Mouse (Mus musculus): ENCODE results near the gene Dcun1d2.

The Dcun1d2 gene

DNA sequence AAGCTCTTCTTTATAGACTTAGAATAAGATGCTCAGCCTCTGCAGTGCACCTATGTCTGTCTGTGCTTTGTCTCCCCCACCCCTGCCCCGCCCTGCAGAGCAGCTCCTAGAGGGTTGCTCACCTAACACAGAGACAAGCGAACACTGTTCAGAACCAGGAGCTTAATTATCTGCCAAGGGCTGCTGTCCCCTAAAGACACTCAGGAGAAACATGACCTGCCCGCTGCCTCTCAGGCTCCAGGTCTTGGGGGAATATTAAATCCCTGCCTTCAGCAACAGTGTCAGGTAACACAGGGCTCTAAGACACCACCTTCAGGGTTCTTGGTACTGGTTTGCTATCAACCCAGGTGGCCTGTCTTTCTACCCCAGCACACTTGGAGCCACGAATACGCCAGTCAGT lies 34.5 kb downstream of the Dcun1d2 start:
- no peak for DNase-seq

DNA sequence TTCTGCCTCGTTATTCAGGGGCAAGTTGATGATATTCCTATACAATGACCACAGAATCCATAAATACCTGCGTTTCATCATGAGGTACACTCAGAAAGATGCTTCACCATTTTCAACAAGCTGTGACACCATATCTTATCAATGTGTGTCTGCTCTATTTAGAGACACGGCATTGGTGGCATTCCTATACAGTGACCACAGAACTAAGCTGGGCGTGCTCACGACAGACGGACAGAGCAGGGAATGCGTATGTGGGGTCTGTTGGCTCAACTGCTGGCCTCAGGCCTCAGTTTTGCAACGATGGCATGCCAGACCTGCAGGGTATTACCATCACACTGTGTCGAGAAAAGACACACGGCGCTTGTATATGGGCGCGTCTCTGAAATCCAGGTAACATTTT lies 35.1 kb downstream of the Dcun1d2 start:
- DNase-seq, result no peak

DNA sequence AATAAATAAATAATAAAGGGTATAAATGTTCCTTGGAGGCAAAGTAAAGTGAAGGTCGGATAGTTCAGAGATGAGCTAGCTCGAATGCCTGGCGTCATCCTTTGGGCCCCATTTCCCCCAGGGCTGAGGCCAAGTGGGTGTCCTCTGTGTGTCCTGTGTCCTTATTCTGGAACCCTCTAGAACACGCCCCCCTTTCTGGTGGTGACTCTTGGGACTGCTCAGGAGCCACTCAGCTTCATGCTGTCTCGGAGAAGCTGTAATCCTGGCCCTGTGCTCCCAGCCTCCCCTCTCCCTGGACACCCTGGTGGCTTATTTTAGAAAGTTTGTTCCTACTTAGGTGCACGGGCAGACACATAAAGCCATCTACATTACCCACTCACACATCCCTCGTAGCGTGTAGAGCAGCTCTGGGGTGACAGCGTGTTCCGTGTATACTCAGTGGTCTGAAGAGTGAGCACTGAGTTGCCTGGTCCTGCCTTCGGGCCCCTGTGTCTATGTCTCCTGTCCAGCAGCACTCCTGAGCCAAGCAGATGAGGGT lies 43.5 kb downstream of the Dcun1d2 start:
- DNase-seq, result no peak

DNA sequence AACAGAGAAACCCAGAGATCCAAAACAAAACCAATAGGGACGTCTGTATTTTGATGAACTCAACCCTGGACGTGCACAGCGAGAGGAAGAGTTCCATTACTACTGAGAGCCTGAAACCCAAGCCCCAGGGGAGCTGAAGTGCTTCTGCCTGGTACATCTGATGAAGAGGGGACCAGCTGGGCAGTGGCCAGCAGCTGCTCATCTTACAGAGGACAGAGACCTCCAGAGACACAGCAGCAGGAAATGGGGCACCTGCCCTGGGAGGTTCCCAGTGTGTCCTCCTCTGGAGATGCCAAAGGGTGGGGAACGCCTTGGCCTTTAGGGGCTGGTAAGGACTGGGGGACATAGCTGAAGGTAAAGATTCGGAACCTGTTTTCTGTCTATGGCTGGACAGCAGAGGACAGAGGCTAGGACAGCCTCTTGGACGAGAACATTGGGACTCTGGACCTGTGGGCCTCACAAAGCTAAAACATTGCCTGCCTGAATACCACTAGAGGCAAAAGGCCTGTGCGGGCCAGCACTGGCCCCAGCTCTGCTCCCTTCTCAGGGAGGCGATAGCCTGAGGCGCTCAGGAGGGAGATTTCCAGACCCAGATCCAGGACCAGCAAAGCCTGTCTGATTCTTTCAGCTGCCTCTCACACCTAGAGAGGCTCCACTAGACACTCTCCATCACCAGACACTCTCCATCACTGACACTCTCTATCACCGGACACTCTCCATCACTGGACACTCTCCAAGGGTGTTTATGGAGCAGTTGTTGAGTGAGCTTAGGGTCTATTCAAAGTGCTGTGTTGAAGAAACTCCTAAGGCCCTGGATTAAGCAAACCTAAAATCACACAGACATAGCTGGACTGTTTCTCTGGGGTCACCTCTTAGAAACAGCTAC lies 44.7 kb downstream of the Dcun1d2 start:
- DNase-seq, result no peak

DNA sequence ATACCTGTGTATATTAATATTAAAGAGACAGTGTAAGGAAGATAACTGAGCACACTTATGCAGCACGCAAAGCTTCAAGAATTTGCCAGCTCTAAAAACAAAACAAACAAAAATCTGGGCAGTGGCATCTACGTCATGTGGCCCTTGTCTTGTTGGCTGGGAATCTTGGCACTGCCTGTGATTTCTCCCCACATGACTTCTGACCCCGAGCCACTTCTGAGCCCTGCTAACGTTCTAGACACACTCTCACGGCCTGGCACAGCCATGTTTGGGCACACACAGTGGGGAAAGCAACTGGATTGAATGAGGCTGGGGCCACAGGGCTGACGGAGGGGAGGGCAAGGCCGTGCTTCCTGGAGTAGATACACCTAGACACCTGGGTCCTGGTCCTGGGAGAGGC lies 47.2 kb downstream of the Dcun1d2 start:
- DNase-seq, result no peak

DNA sequence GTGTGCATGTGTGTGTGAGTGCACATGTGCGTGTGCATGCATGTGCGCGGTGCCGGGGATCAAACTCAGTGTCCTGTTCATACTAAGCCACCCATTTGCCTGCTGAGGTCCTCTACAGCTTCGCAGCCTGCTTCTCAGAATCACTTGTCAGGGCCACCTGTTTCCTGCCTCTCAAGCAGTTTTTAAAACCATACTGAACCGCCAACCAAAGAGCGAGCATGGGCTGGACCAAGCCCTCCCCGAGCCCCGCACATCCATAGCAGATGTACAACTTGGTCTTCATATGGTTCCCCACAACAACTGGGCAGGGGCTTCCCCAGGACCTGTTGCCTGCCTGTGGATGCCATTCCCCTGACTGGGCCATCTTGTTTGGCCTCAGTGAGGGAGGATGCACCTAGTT lies 47.9 kb downstream of the Dcun1d2 start:
- no peak for DNase-seq

DNA sequence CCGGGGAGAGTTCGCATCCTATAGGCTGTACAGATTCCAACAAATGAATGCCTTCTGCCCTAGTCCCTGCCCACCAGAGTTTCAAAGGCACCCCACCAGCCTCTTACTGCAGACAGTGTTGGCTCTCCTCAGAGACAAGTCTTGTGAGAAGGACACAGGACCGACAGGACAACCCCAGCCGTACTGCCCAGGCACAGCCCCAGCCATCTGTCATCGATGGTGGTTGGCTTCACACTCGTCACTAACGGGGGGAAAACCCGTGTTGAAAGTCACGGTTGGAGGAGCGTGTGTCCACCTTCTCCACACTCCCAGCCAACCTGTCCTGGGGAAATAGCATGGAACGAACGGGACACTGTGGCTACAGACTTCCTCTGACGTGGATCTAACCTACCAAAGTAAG lies 53.1 kb downstream of the Dcun1d2 start:
- no peak for DNase-seq

DNA sequence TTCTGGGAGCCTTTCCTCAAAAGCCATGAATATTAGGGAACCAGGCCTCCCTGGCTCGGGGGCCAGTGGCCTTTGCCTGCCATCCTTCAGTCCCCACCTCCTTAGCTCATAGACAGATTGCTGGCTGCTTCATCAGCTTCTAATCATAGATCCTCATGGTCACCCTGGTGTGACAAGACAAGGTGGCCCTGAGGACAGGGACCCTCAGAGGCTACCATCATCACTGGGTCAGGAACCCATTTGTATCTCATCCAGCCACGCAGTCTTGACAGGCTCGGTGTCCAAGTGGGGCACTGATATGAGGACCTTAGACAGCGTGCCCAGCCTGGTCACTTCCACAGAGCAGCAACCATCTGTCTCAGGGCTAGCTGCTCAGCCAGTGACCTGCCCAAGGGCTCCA lies 57.5 kb downstream of the Dcun1d2 start:
- DNase-seq, result no peak

DNA sequence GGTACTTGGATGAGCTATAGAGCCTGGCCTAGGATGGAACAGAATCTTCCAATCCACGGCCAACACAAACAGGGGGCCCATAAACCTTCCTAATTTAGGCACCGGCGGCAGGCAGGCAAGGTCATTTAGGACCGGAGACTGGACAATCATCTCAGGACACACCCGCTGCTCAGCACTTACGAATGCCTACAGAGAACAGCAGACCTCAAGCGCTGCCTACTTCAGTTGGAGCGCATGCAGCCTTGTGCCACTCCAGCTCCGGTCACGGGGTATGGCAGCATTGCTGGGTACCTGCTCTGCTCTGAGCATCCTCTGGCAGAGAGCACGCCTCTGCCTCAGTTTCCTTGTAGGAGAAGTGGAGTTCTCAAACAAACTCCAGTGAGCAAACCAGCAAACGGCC lies 58.1 kb downstream of the Dcun1d2 start:
- DNase-seq, result no peak

DNA sequence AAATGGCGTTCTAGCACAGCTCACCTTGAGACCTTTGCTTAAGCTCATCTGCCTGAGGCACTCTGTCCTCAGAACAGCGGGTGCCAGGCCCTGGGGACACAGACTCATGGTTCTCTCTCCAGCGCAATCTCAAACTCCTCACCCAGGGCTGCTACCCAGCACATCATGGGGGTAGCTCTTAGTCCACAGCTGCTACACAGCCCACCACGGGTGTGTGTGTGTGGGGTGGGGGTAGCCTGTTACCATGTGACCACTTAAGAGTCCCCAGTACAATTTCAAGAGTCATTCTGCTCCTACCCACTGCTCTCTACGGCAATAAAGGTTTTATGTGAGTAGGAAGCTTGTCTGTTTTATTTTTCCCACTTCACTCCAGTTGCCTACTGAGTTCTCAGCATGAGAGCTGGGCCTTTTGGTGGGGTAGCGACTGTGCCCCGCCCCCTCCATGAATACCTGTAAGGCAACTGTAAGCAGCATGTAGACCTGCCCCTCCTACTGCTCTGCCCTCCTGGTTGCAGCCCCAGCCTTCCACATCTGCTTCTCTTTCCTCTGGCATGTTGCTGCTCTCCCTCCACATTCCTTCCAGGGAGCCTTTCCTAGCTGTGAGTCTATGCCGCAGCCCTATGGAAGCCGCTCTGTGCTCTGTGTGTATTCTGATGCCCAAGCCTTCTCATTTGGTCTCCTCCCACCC lies 58.9 kb downstream of the Dcun1d2 start:
- DNase-seq, result no peak

DNA sequence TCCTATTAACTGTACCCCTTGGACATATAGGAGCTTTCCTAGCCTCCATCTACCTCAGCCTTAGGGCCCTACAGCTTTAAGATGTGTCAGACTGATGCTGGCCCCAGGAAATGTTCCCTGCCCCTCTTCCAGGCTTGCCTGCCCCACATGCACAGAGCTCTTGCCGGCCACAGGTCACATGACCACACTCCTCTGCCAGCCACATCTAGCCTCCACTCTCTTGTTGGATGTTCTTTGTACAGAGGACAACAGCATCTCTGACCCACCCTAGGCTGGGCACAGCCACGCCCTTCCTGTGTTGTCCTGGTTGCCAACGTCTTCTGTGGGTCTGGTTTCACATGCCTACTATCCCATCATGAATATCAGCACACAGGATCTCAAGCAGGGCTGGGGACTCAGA lies 60.7 kb downstream of the Dcun1d2 start:
- DNase-seq, result no peak

DNA sequence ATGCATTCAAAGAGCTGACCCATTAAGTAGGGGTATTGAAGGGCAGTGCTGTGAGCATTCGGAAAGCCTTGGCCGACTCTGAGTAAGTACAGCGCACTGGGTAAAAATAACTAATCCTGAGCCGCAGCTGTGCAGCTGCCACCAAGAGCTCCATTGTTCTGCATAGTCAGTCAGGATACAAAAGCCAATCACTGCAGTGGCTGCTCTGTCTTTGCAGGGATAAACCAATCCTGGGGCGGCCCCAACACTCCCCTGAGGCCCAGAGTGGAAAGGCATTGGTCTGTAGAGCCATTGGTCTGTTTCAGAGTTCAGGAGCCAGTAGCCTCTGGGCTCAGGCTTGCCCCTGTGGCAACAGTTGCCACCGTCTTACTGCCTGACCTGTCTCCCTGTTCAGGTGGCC lies 61.6 kb downstream of the Dcun1d2 start:
- no peak for DNase-seq

DNA sequence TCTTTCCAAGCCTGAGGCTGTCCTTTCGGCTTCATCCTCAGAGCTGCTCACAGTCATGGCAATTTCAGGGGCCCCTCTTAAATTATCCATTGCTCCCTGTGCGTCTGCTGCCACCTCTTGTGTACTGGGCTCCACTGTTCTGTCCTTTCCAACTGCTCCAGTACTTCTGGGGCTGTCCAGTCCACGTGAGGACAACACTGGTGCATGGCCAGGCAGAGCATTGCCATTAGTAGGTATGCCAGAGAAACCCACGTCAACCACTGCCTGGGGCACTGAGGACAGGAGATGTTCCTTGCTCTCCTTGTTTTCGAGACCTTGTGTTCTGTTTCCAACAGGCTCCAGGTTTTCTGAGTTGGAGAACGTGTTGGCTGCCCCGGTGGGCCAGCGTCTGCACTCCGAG lies 63.5 kb downstream of the Dcun1d2 start:
- no peak for DNase-seq

DNA sequence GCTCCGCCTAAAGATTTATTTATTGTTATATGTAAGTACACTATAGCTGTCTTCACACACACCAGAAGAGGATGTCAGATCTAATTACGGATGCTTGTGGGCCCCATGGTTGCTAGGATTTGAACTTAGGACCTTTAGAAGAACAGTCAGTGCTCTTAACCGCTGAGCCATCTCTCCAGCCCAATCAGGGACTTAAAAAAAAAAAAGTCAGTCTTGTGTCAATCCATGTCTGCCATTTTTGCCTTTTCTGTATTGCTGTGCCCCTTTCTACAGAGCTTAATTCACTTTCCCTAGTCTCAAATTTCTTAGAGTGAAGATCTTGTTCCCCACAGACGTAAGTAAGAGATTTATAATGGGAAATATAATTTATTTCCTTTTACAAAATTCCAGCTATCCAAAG lies 69.5 kb downstream of the Dcun1d2 start:
- DNase-seq, result no peak

DNA sequence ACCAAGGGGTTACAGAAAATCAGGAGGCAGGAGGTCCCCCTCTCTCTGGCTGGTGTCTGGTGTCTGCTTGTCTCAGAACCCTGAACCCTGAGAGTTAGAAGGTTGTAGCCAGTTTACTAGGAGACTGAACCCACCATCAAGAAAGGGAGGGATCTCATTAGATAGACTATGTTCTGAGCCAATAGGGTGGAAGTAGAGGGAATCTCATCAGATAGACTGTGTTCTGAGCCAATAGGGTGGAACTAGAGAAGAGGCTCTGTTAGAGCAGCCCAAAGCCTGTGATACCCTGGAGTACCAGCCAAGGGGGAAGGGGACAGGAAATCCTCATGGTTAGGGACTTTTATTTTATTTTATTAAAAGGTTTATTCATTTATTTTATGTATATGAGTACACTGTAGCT lies 69.9 kb downstream of the Dcun1d2 start:
- no peak for DNase-seq

DNA sequence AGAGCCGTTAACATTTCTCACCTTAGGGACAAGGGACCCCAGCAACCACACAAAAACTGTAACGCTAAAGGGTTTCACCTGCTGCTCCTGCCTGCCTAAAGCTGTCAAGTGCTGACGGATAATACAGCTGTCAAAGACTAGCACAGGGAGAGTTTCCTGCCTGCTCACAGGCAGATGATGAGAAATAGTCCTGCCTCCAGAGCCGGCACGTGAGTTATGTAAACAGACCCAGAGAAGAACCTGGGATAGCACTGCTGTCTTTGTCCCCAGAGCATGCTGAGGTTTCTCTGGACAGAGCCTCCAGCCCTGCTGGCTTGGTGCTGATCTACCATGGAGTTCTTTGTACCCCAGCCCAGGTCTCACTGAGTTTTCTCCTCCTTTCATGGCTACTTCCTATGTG lies 70.8 kb downstream of the Dcun1d2 start:
- DNase-seq, result no peak

DNA sequence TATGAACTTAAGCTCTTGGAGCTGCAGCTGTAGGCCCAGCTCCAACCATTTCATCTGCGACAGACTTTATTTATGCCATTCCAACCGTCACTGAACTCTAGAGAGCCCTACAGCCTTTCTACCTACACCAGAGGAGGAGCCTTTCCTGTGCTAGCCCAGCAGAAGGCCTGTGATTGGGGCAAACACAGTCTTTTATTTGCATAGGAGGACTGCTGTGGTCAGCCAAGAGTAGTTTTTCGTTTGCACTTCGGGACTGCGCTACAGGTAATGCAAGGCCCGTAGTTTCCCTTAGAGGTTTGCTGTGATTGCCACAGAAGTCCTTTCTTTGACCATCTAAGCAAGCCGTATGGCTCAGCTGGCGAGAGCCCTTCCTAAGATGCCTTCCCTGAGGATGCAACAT lies 71.5 kb downstream of the Dcun1d2 start:
- DNase-seq, result no peak

DNA sequence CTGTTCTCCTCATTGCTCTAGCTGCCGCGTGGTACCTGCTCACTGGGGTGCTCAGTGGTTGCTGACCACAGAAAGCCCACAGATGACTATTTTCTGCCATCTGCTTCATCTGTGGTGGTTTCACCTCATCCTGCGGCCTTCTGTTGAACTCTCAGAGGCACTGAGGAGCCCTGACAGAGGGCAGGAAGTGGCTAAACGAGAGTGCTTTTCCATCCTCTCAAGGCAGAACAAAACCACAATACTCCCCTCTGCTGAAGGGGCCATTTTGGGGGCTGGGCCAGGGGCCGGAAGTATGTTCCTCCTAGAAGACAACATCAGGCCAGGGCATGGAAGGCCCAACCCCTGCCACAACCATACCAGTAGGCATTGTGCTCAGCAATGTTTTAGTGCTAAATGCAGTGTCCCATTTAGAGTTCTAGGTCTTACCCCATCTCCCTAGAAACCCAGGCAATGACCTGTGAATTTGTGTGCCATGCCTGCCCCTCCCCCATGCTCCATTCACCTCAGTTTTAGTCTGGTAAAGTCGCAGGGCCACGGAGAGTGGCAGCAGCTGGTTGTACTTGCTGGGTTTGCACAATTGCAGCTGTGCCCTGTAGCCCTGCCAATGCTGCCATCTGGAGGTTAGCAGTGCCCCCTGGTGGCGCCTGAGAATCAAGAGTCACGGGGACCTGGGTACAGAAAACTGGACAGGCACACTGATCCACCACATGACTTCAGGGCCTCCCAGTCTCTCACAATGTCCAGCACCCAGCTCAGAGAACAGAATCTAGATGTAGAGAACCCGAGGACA lies 74.3 kb downstream of the Dcun1d2 start:
- DNase-seq, result peak; percentile 91 to 93

DNA sequence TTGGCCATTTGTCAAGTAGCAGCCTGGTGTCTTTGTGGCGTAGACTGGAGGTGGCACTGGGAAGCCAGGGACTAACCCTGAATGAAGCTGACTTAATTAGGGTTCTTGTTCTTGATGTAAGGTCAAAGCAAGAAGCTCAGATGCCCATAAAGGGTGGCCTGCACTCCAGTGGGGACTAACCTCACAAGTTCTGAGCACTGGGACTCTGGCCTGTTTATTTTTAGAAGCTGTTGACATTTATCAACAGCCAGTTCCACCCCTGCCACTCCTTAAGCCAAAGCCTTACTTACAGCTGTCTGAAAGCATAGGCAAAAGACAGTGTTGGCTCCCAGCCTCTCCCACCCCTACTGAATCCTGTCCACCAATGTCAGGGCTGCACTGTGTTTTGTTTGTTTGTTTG lies 78.2 kb downstream of the Dcun1d2 start:
- no peak for DNase-seq

DNA sequence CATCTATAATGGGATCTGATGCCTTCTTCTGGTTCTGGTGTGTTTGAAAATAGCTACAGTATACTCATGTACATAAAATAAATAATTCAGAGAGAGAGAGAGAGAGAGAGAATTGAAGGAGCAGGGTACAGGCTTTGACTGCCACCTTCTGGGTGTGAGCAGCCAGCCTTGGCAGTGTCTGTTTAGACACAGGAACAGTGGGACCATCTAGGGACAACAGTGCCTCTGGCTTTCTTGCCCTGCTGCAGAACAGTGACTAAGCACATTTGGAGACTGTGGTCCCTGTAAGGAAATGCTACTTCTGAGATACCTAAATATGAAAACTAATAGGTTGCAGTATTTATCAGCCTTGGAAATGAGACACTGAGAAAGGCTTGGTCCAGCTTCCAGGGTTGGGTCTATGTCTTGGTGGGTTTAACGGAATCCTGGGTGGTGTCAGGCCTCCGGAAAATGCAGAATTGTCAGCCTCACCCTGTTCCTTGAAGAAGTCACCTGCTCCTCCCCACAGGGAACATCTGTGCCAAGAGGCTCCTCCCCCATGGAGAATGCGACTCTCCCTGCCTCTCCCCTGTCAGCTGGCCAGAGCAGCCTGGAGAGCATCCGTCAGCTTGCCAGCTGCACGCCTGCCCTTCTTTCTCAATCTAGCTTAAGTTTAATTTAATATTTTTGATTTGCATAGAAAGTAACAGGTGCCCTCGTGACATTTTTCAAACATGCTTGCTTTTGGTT lies 79.1 kb downstream of the Dcun1d2 start:
- DNase-seq, result peak in 1 of 2 experiments; percentile 25

DNA sequence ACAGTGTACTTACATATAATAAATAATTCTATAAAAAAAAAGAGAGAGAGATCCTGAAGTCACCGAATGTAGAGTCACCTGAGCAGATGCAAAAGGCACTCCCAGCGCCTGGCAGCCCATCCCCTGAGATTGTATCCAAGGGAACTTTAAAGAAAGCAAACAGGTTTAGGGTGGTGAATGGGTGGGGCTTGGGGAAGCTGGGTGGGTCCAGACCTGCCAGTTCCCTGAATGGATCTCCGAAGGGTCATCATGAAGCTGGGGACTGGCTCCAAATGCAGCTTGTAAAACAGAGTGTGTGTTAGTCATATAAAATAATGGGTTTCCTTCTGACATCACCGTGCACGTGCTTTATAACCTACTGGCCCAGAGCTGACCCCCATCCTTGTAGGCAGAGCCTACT lies 81.6 kb downstream of the Dcun1d2 start:
- no peak for DNase-seq
